Mouse (Mus musculus) embryonic stem cell, embryonic (primary cell): ENCODE measurements around the gene Tspan9.

Source experiments
- CTCF ChIA-PET, 4 experiments: fragments of 300-600 bp in 2 of 4; fragments of 350-600 bp in 2 of 4; sonication (Branson Sonifier 250); formaldehyde crosslinking; loops; one replicate each; lab custom pipeline; 2022; ENCODE audit warnings: inconsistent platforms in 2 of 4; lab: Charles Lee
- POLR2A ChIA-PET, 4 experiments: fragments of 300-600 bp in 2 of 4; fragments of 350-600 bp in 2 of 4; sonication (Branson Sonifier 250); formaldehyde crosslinking; loops; one replicate each; lab custom pipeline; 2022; ENCODE audit warnings: antibody characterized with exemption in 4 of 4, inconsistent platforms in 1 of 4; lab: Charles Lee

Tspan9 gene

GRCm38 (mm10) chr6:128143390-128144020, at the start of gene Tspan9:
Gene Tspan9 (minus strand): TSS chr6:128143594.
- ChIA-PET CTCF (interaction anchor here in 2 of 4 experiments (0.5 to 1.5 kb wide), 15 partner anchors 21 to 619 kb away, joined by 3 to 5 read pairs (median 4); partner anchors contain the start of gene Cracr2a (in 1 of the 2)), POLR2A (interaction anchor here in 3 of 4 experiments (0.8 to 4.0 kb wide), 20 partner anchors 14 to 324 kb away, joined by 3 to 18 read pairs (median 4); no protein-coding TSS in a partner anchor)

- POLR2A ChIA-PET, result interaction anchor here in 2 of 4 experiments (1.0 to 1.4 kb wide), 5 partner anchors 9 to 61 kb away, joined by 3 to 5 read pairs (median 4); no protein-coding TSS in a partner anchor
- CTCF ChIA-PET, result interaction anchor here in 2 of 4 experiments (0.6 to 2.1 kb wide), 4 partner anchors 24 to 135 kb away, joined by 3 to 5 read pairs (median 4); no protein-coding TSS in a partner anchor
Measured at GRCm38 (mm10) chr6:128183521-128183920, 40.1 kb upstream of the Tspan9 start.

- ChIA-PET CTCF (interaction anchor here in 2 of 4 experiments (1.1 to 1.4 kb wide), 2 partner anchors 9 to 20 kb away, joined by 3 to 4 read pairs; no protein-coding TSS in a partner anchor), POLR2A (interaction anchor here in 1 of 4 experiments (0.5 to 1.0 kb wide), 2 partner anchors 19 to 63 kb away, joined by 3 to 5 read pairs; no protein-coding TSS in a partner anchor)
Measured at GRCm38 (mm10) chr6:128181176-128181575, 37.8 kb upstream of the Tspan9 start.

GRCm38 (mm10) chr6:128179651-128180050, 36.3 kb upstream of the Tspan9 start:
- CTCF ChIA-PET, result interaction anchor here in 3 of 4 experiments (0.6 to 2.0 kb wide), 9 partner anchors 11 to 789 kb away, joined by 3 to 10 read pairs (median 3); partner anchors contain the start of gene Itfg2 (in 1 of the 3)
- POLR2A ChIA-PET, result interaction anchor here in 3 of 4 experiments (0.6 to 2.3 kb wide), 6 partner anchors 11 to 184 kb away, joined by 3 to 6 read pairs (median 4); no protein-coding TSS in a partner anchor

GRCm38 (mm10) chr6:128179247-128179646, 35.9 kb upstream of the Tspan9 start:
- ChIA-PET POLR2A (interaction anchor here in 3 of 4 experiments (0.6 to 2.3 kb wide), 4 partner anchors 11 to 128 kb away, joined by 3 to 6 read pairs (median 4); no protein-coding TSS in a partner anchor), CTCF (interaction anchor here in 3 of 4 experiments (0.6 to 2.0 kb wide), 10 partner anchors 10 to 790 kb away, joined by 3 to 10 read pairs (median 3); partner anchors contain the start of gene Itfg2 (in 1 of the 3))

GRCm38 (mm10) chr6:128178681-128179080, 35.3 kb upstream of the Tspan9 start:
- ChIA-PET POLR2A (interaction anchor here in 2 of 4 experiments (1.1 to 2.3 kb wide), 2 partner anchors 14 to 22 kb away, joined by 5 to 6 read pairs; no protein-coding TSS in a partner anchor), CTCF (interaction anchor here in 2 of 4 experiments (0.6 to 2.0 kb wide), 7 partner anchors 10 to 301 kb away, joined by 3 to 10 read pairs (median 3); no protein-coding TSS in a partner anchor)

GRCm38 (mm10) chr6:128168785-128169679, 25.6 kb upstream of the Tspan9 start:
- ChIA-PET POLR2A (no interaction called here), CTCF (interaction anchor here in 2 of 4 experiments (0.6 to 1.2 kb wide), 9 partner anchors 8 to 509 kb away, joined by 3 to 6 read pairs (median 3); no protein-coding TSS in a partner anchor)

GRCm38 (mm10) chr6:128165564-128165963, 22.2 kb upstream of the Tspan9 start:
- ChIA-PET CTCF (interaction anchor here in 1 of 4 experiments (0.7 to 1.4 kb wide), 3 partner anchors 35 to 195 kb away, joined by 3 to 4 read pairs (median 4); no protein-coding TSS in a partner anchor), POLR2A (interaction anchor here (0.6 to 6.0 kb wide), 13 partner anchors 9 to 432 kb away, joined by 3 to 36 read pairs (median 3); partner anchors contain the start of gene Tspan9 (in 1 of the 4))

GRCm38 (mm10) chr6:128164632-128165031, 21.2 kb upstream of the Tspan9 start:
- ChIA-PET CTCF (interaction anchor here in 3 of 4 experiments (0.6 to 1.4 kb wide), 6 partner anchors 10 to 194 kb away, joined by 3 to 4 read pairs (median 4); partner anchors contain the start of gene Tspan9 (in 1 of the 3)), POLR2A (interaction anchor here in 3 of 4 experiments (0.6 to 6.0 kb wide), 17 partner anchors 9 to 301 kb away, joined by 3 to 36 read pairs (median 3); no protein-coding TSS in a partner anchor)

- POLR2A ChIA-PET, result interaction anchor here in 3 of 4 experiments (0.6 to 1.4 kb wide), 6 partner anchors 15 to 136 kb away, joined by 3 to 4 read pairs (median 3); no protein-coding TSS in a partner anchor
- CTCF ChIA-PET, result interaction anchor here in 2 of 4 experiments (0.7 to 1.4 kb wide), 3 partner anchors 23 to 480 kb away, joined by 3 to 5 read pairs (median 4); no protein-coding TSS in a partner anchor
Measured at GRCm38 (mm10) chr6:128159092-128159491, 15.7 kb upstream of the Tspan9 start.

GRCm38 (mm10) chr6:128158031-128158430, 14.6 kb upstream of the Tspan9 start:
- POLR2A ChIA-PET, result interaction anchor here in 3 of 4 experiments (0.6 to 1.3 kb wide), 8 partner anchors 16 to 654 kb away, joined by 3 to 6 read pairs (median 4); no protein-coding TSS in a partner anchor
- CTCF ChIA-PET, result interaction anchor here (0.6 to 2.1 kb wide), 8 partner anchors 11 to 397 kb away, joined by 3 to 6 read pairs (median 4); no protein-coding TSS in a partner anchor

GRCm38 (mm10) chr6:128156476-128156875, 13.1 kb upstream of the Tspan9 start:
- POLR2A ChIA-PET, result interaction anchor here in 1 of 4 experiments (0.7 to 0.8 kb wide), 2 partner anchors 8 to 36 kb away, joined by 3 read pairs; no protein-coding TSS in a partner anchor

GRCm38 (mm10) chr6:128155935-128156334, 12.5 kb upstream of the Tspan9 start:
- ChIA-PET POLR2A (interaction anchor here in 1 of 4 experiments (0.7 to 0.8 kb wide), 2 partner anchors 8 to 37 kb away, joined by 3 read pairs; no protein-coding TSS in a partner anchor), CTCF (no interaction called here)

More at GRCm38 (mm10) chr6:128156476-128156875, 13.1 kb upstream of the Tspan9 start:
- CTCF ChIA-PET, result no interaction called here

- ChIA-PET CTCF (interaction anchor here (0.5 to 1.6 kb wide), 13 partner anchors 17 to 175 kb away, joined by 3 to 5 read pairs (median 3); no protein-coding TSS in a partner anchor), POLR2A (interaction anchor here in 2 of 4 experiments (1.1 to 4.0 kb wide), 2 partner anchors 54 to 55 kb away, joined by 3 to 18 read pairs; no protein-coding TSS in a partner anchor)
Measured at GRCm38 (mm10) chr6:128145765-128146164, 2.4 kb upstream of the Tspan9 start.

GRCm38 (mm10) chr6:128142369-128143278, 770 bp downstream of the Tspan9 start:
- ChIA-PET POLR2A (interaction anchor here in 3 of 4 experiments (0.6 to 4.0 kb wide), 22 partner anchors 9 to 324 kb away, joined by 3 to 18 read pairs (median 4); no protein-coding TSS in a partner anchor), CTCF (interaction anchor here in 3 of 4 experiments (0.5 to 1.5 kb wide), 9 partner anchors 15 to 268 kb away, joined by 3 to 5 read pairs (median 4); no protein-coding TSS in a partner anchor)
